ENCODE assay signal across 13 mouse cellular contexts in genomic region chr10:64543647-64544046, GRCm38 (mm10).
DNase-seq lines count a peak whose midpoint lies in the region.
"Had no signal": no experiment of that assay in that cellular context is flagged by ENCODE, and none has a peak within 500 bp of the region (broad histone marks: within the 10 kb centered on the region; RNA-seq: fewer than 3 reads in every experiment).

No protein-coding gene starts in this region.

- intact Hi-C loops in left cerebral cortex, postnatal 4 days (cut with DNase I): no loop called here
- intact Hi-C loops in left cerebral cortex, postnatal 36 days (cut with DNase I): no loop called here

- peak; percentile 1 for DNase-seq in cerebellum, adult 11 months
- no peak for DNase-seq in cerebellum, adult 8-10 months
- DNase-seq in left cerebral cortex, postnatal 4 days: peak; percentile 20
- no peak for DNase-seq in left cerebral cortex, postnatal 36 days (ENCODE audit: low spot score in 2 of 2)
- peak; percentile 44 for DNase-seq in brain, adult 2 months (ENCODE audit: low read depth, low spot score)
- peak; percentile 30 to 66 for DNase-seq in cerebellum, postnatal 14 days
- no peak for DNase-seq in gastrocnemius, postnatal 25 days
- DNase-seq in heart, adult 18-20 months: no peak
- DNase-seq: heart, postnatal 4 days; layer of hippocampus, postnatal 36 days; lung, adult 18-20 months; lung, postnatal 36 days; thymus, adult 18-20 months had no signal

Comparison
In these comparisons a context has a peak if more than half of its experiments do, and no peak if none do; other contexts are left out.
1. DNase-seq: peak in cerebellum, adult 11 months (single experiment), left cerebral cortex, postnatal 4 days (single experiment), brain, adult 2 months (single experiment) and cerebellum, postnatal 14 days (2 of 2); none in cerebellum, adult 8-10 months (single experiment), left cerebral cortex, postnatal 36 days (0 of 2), gastrocnemius, postnatal 25 days (single experiment) and heart, adult 18-20 months (0 of 2).